Mouse (Mus musculus): ENCODE results near the gene Slc51a.

DNA sequence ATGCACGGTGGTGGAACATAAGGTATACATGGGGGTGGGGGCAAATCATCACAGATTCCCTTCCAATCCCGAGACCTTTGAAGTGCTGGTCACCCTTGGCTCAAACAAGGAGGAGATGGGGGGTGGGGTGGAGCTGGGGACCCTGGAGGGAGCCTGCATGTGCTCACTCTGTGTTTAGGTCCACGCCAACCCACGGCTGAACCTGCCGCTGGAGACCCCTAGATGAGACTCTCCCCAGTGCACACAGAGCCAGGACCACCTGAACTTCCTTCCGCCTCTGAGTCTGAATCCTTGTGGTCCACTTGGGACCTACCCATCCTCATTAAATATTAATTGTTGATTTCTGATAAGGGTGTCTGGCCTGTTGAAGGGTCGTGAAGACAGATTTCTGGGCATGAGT, 19.2 kb upstream of the Slc51a start:
- TF ChIP-seq CTCF (IDR thresholded peaks at IDR 0.05; ENCODE audit: low read depth) (no peak), EP300 (IDR thresholded peaks at IDR 0.05; ENCODE audit: low read depth) (no peak)
